Mouse (Mus musculus) embryonic facial prominence, embryonic 11.5 days (tissue): ENCODE data around the gene Snrnp27. TPM values are rescaled to one million over a fixed set of nuclear protein-coding genes. Genes with fewer than 3 reads are reported as not detected.
A peak's percentile ranks its signal among the peaks of the same experiment; 100 is the strongest.

Experiments
- ATAC-seq: fragments of 200-750 bp; cut with Nextera tagmentation; replicated peaks from 2 replicates; pipeline ENCODE4 v1.8.0; 2017; ENCODE audit warnings: low read depth; ENCODE audit not compliant: insufficient number of reproducible peaks, low FRiP score, low TSS enrichment
- DNase-seq: peaks from one replicate; pipeline ENCODE4 v3.0.0-alpha.2; 2015; ENCODE audit warnings: low spot score
- H3K27ac ChIP-seq: fragments of 300-500 bp; sonication (generic); replicated peaks from 2 replicates; pipeline ENCODE4 v1.5.1; 2014; ENCODE audit warnings: mild to moderate bottlenecking, low read depth, low read length, control low read depth
- H3K27me3 ChIP-seq: fragments of 300-500 bp; sonication (generic); 2 replicates; pipeline ENCODE4 v1.6.1; 2014; ENCODE audit warnings: mild to moderate bottlenecking, low read length, moderate library complexity, mixed read lengths; ENCODE audit not compliant: control insufficient read depth, insufficient read depth
- H3K36me3 ChIP-seq: fragments of 300-500 bp; sonication (generic); replicated peaks from 2 replicates; pipeline ENCODE4 v1.6.1; 2014; ENCODE audit warnings: low read depth, mild to moderate bottlenecking, low read length, moderate library complexity, mixed read lengths; ENCODE audit not compliant: control insufficient read depth, insufficient read depth
- H3K4me1 ChIP-seq: fragments of 300-500 bp; sonication (generic); 2 replicates; pipeline ENCODE4 v1.6.1; 2014; ENCODE audit warnings: low read length, mixed read lengths; ENCODE audit not compliant: control insufficient read depth, insufficient read depth
- H3K4me2 ChIP-seq: fragments of 300-500 bp; sonication (generic); 2 replicates; pipeline ENCODE4 v1.6.1; 2014; ENCODE audit warnings: low read depth, mild to moderate bottlenecking, control low read depth, low read length, moderate library complexity
- H3K4me3 ChIP-seq: fragments of 300-500 bp; sonication (generic); 2 replicates; pipeline ENCODE4 v1.5.1; 2014; ENCODE audit warnings: low read depth, low read length, control low read depth
- H3K9ac ChIP-seq: fragments of 300-500 bp; sonication (generic); replicated peaks from 2 replicates; pipeline ENCODE4 v1.6.1; 2014; ENCODE audit warnings: mild to moderate bottlenecking, control low read depth, low read length
- H3K9me3 ChIP-seq: fragments of 300-500 bp; sonication (generic); replicated peaks from 2 replicates; pipeline ENCODE4 v1.6.1; 2016; ENCODE audit warnings: mild to moderate bottlenecking, low read length, inconsistent platforms, mixed read lengths; ENCODE audit not compliant: control insufficient read depth
- WGBS: fragments of 180-500 bp; shearing (Covaris S2); extraction: QIAGEN DNeasy Blood & Tissue Kit; methylation state at CpG from one replicate; pipeline ENCODE4 v1.1.7; 2014; 5-methylcytosine and 5-hydroxymethylcytosine counted together
- polyA plus RNA-seq: library from polyadenylated mRNA; unstranded; fragments of >200 nt; fragmentation: Nextera tagmentation; extraction: Ambion mirVana; gene quantifications from 2 replicates; pipeline ENCODE4 v1.2.1, GENCODE M21; 2014

Gene Snrnp27
- polyA plus RNA-seq, 1 experiment from 2014 or later = 148 TPM

DNA sequence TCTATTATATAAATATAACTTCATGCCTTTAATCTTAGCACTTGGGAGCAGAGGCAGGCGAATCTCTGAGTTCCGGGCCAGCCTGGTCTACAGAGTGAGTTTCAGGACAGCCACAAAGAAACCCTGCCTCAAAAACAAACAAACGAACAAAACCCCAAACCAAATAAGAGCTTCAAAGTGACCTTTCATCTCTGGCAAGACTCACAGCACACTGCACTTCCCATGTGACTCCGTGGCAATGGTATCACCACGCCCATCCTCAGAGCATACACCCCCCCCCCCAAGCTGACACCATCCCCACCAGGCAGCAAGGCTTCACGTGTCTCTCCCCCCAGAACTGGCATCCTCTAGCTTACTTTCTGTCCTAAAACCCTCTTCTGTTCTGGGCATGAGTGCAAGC lies 13.6 kb upstream of the Snrnp27 start:
- Histone ChIP-seq H3K36me3 (no peaks in the 10 kb centered on the region; the same call in 1 of the 2 replicates), H3K9ac (no peak overlapping the region), H3K27me3 (no peaks in the 10 kb centered on the region), H3K4me2 (no peak overlapping the region), H3K4me1 (no peaks in the 10 kb centered on the region), H3K9me3 (no peaks in the 10 kb centered on the region), H3K4me3 (no peak overlapping the region), H3K27ac (no peak overlapping the region)
- WGBS = 82% methylated on average over 6 of the region's 6 CpGs
- no peak for ATAC-seq
- DNase-seq = no peak

DNA sequence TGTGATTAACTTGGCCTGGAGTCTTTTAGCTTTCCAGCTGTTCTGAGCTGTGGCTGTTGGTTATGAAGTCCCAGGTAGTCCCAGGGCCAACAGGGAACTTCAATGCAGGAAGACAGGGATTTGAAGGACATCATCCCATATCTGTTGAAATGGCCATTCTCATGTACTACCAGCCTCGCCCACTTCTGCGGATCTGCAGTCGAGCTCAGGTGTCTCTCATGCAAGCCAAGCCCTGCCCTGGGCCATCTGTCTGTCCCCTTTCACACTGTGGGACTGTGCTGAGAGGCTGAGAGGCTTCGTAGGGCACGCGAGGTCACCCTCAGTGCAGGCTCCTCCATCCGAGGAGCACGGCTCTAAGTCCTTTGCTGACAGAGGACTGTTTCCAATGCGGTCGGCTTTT lies 11.9 kb upstream of the Snrnp27 start:
- no peaks in the 10 kb centered on the region for H3K9me3 ChIP-seq
- H3K4me1 ChIP-seq = no peaks in the 10 kb centered on the region
- 83% methylated on average over 10 of the region's 10 CpGs for WGBS
- H3K9ac ChIP-seq = no peak overlapping the region
- ATAC-seq (no peak), DNase-seq (no peak)
- no peak overlapping the region for H3K4me3 ChIP-seq
- H3K4me2 ChIP-seq = no peak overlapping the region
- H3K36me3 ChIP-seq = no peaks in the 10 kb centered on the region; the same call in 1 of the 2 replicates
- no peaks in the 10 kb centered on the region for H3K27me3 ChIP-seq
- no peak overlapping the region for H3K27ac ChIP-seq

DNA sequence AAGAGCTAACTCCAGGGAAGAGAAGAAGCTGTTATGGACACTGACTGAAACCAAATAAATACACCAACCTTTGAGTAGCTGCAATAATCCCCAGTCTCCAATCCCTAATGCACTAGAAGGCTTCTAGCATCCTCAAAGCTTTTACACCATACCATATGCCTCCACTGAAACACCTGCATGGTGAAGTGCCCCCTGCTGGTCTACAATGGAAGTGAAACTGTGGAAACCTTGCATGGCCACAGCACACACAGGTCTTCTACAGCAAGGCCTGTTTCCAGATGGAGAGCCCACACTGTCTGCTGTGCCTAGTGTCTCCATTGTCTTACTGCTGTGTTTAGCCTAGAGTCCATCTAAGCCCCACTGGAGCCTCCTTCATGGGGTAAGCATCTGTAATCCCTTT lies 10.1 kb upstream of the Snrnp27 start:
- Histone ChIP-seq H3K36me3 (no peaks in the 10 kb centered on the region; the same call in 1 of the 2 replicates), H3K4me3 (no peak overlapping the region), H3K27ac (no peak overlapping the region), H3K9me3 (no peaks in the 10 kb centered on the region), H3K9ac (no peak overlapping the region), H3K27me3 (no peaks in the 10 kb centered on the region), H3K4me2 (no peak overlapping the region), H3K4me1 (no peaks in the 10 kb centered on the region)
- peak; percentile 63 for DNase-seq
- ATAC-seq = no peak

DNA sequence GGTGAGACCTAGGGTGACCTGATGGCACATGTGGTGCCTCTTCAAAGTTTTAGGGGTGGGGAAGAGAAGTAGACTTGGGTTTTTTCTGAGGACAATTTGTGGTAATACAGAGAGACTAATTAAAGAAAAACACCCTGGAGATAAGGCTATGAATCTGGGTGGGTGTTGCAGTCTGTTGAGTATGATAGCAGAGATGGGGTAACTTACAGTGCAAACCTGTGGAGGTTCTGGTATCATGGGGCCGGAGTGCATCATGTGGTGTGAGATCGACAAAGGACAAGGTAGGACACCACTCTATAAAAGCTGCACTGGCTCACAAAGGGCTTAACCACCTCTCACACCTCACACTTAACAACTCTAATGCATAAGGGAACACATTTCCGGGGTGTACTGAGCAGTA lies 5.3 kb upstream of the Snrnp27 start:
- no peaks in the 10 kb centered on the region for H3K36me3 ChIP-seq
- no peaks in the 10 kb centered on the region for H3K9me3 ChIP-seq
- no peak overlapping the region for H3K27ac ChIP-seq
- 94% methylated on average over 3 of the region's 3 CpGs for WGBS
- no peaks in the 10 kb centered on the region for H3K27me3 ChIP-seq
- DNase-seq = no peak
- H3K9ac ChIP-seq = no peak overlapping the region
- no peaks in the 10 kb centered on the region for H3K4me1 ChIP-seq
- H3K4me2 ChIP-seq = no peak overlapping the region
- ATAC-seq = no peak
- H3K4me3 ChIP-seq = no peak overlapping the region

DNA sequence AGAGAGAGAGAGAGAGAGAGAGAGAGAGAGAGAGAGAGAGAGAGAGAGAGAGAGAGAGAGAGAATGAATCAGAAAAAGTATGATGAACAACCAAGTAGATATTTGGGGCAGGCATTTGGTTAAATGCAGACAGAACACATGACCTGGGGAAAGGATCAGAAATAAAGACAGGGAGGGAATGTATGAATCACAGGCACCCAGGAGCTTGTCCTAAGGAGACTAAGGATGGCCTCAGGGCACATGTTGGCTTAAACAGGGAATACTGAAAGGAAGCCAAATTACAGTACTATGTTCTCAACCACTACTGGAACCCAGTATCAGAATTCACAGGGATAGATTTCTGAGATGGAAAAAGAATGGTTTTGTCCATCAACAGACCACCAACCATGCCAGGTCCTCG lies 2.6 kb upstream of the Snrnp27 start:
- Histone ChIP-seq H3K9ac (no peak overlapping the region), H3K36me3 (no peaks in the 10 kb centered on the region), H3K4me3 (no peak overlapping the region), H3K9me3 (no peaks in the 10 kb centered on the region), H3K27me3 (no peaks in the 10 kb centered on the region), H3K4me2 (no peak overlapping the region), H3K27ac (no peak overlapping the region), H3K4me1 (no peaks in the 10 kb centered on the region)
- no peak for ATAC-seq
- DNase-seq = no peak
- 76% methylated on average over 1 of the region's 1 CpGs for WGBS

DNA sequence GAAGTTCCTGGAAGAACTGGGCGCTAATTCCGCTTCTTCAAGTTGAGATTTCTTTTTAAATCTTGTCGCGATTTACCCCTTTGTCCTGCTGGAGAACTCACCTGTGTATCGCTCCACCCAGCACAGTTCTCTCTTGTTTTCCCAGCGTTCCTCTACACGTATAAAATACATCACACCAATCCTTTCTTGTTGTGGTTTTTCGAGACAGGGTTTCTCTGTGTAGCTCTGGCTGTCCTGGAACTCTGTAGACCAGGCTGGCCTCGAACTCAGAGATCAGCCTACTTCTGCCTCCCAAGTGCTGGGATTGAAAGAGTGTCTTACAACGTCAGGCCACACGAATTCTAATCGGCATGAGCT lies 311 bp upstream of the Snrnp27 start:
- no peaks in the 10 kb centered on the region for H3K27me3 ChIP-seq
- H3K9me3 ChIP-seq = no peaks in the 10 kb centered on the region
- no peak overlapping the region for H3K27ac ChIP-seq
- peak overlapping the region; percentile 48 for H3K4me2 ChIP-seq
- ATAC-seq (no peak), DNase-seq (no peak)
- H3K36me3 ChIP-seq = peaks cover 4% of the 10 kb centered on the region
- peak overlapping the region; percentile 73 for H3K4me3 ChIP-seq
- H3K9ac ChIP-seq = peak overlapping the region; percentile 74
- 37% methylated on average over 12 of the region's 12 CpGs for WGBS
- H3K4me1 ChIP-seq = no peaks in the 10 kb centered on the region

DNA sequence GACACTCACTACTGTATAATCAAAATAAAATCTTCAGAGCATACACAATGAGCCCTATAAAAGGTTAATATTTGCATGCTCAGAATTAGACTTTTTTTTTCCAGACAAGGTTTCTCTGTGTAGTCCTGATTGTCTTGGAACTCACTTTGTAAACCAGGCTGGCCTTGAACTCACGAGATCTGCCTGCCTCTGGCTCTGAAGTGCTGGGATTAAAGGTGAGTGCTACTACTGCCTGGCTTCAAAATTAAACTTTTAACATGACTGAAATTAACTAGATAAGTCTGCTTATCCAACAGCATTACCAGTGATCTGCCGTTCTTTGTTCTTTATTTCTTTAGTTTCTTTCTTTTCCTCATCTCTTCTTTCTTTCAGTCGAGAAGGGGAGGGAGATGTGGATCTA lies 3.0 kb downstream of the Snrnp27 start:
- Histone ChIP-seq H3K27ac (no peak overlapping the region), H3K27me3 (no peaks in the 10 kb centered on the region), H3K4me2 (no peak overlapping the region), H3K9ac (no peak overlapping the region), H3K4me3 (no peak overlapping the region), H3K4me1 (no peaks in the 10 kb centered on the region), H3K36me3 (peaks cover 6% of the 10 kb centered on the region), H3K9me3 (no peaks in the 10 kb centered on the region)
- ATAC-seq (no peak), DNase-seq (no peak)
- 92% methylated on average over 3 of the region's 3 CpGs for WGBS

DNA sequence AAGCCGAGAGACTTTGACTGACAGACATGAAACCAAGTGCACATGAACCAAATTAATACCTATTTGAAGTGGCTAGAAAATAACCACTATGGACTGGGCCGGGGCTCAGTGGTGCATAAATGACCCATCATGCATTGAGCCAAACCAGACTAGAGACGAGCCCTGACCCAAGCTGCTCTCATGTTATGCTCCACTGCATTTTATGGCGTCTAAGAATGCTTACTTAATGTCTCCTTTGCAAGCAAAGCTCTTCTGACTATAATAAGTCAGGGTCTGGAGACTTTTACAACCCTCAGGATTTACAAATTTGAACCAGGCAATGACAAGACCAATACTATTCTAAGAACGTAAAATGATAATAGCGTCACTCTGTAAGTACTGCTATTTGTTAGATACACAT lies 6.0 kb downstream of the Snrnp27 start:
- H3K4me1 ChIP-seq = no peaks in the 10 kb centered on the region
- H3K36me3 ChIP-seq = peaks cover 11% of the 10 kb centered on the region
- H3K9ac ChIP-seq = no peak overlapping the region
- 91% methylated on average over 6 of the region's 6 CpGs for WGBS
- ATAC-seq = no peak
- no peak overlapping the region for H3K4me3 ChIP-seq
- H3K27ac ChIP-seq = no peak overlapping the region
- no peak for DNase-seq
- H3K4me2 ChIP-seq = no peak overlapping the region
- no peaks in the 10 kb centered on the region for H3K27me3 ChIP-seq
- H3K9me3 ChIP-seq = no peaks in the 10 kb centered on the region
